Mouse (Mus musculus) heart, adult 2 months (tissue): ENCODE data around the gene Tmem179b.

Experiments used
- CTCF ChIP-seq: fragments of 200-600 bp; IDR thresholded peaks from 2 replicates; pipeline ENCODE4 v1.8.1; 2022; ENCODE audit warnings: antibody characterized with exemption, mild to moderate bottlenecking, moderate library complexity
- EP300 ChIP-seq: fragments of 200-500 bp; IDR thresholded peaks from 2 replicates; pipeline ENCODE4 v1.6.1; 2011; ENCODE audit warnings: low read depth, low read length, control low read depth; ENCODE audit not compliant: insufficient read depth

DNA sequence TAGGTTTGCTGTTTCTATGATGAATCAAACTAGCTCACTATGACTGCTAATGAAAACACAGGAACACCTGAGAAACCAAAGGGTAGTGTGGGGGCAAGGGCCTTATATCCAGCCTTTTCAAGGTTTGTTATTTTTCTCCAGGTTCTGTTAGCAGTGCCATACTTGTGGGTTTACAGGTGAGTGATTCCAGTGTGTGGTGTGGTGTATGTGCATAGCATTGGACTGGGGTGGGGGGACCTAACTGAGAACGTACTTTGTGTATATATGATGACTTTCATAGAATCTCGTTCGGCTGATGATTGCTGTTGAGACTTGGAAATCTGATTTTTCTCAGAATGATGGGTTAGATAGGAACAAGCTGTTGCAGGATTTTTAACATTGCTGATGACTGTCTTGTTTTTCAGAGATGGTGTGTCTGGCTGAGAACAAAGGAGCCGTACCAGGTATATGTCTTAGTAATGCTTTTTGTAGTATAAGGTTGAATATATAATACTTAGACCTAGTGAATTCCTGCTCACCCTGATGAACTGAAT lies 49.1 kb downstream of the Tmem179b start:
- TF ChIP-seq EP300 (no peak), CTCF (no peak)
